Mouse (Mus musculus): ENCODE results near the gene Aplp2.

DNA sequence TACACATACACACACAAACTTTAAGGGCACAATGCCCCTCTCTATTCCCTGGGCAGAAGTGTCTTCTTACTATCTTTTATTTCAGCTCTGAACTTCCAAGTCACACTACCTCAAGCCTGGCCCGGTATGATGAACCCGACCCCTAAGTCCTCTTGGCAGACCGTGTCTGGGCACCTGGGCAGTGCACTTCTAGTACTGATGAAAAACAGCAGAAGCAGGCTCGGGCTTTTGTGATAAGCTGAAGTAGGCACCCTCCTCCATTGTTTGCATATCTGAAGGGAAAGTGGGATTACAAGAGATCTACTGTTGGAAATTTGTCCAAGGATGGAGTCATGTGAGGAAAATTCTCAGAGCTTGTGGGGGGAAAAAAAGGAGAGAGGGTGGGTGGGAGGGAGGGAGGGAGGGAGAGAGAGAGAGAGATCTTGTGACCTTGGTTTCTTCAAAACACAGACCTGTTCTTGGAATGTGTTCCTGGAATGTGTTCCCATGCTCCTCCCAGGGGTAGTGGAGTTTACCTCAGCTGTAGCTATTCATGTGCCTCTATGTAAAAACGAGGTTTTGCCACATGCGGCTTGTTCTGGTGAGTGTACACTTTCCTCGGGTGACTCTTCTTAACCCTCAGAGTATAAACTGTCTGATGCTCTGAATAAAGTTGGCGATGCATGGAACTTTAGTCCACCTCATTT is 29.1 kb upstream of the Aplp2 start:
- TF ChIP-seq CTCF (IDR thresholded peaks at IDR 0.05; ENCODE audit: low read depth) (no peak), EP300 (IDR thresholded peaks at IDR 0.05; ENCODE audit: low read depth) (no peak)
